Mouse (Mus musculus) T-helper 2 cell (primary cell): ENCODE measurements around the gene Tas2r104.

ENCODE experiments used
- in situ Hi-C: fragments of 300-600 bp; cut with MboI, MseI; formaldehyde crosslinking; loops from one replicate; pipeline ENCODE4 v1.15.1; 2025; ENCODE audit warnings: high pct_unique_total_duplicates

The Tas2r104 gene

GRCm38 (mm10) chr6:131685644-131686043 lies at the start of gene Tas2r104:
TSS of gene Tas2r104 (minus strand) at chr6:131685744.
- in situ Hi-C loops = no loop called here

- in situ Hi-C loops = no loop called here
These were observed 27.3 kb upstream of the Tas2r104 start for GRCm38 (mm10) chr6:131712803-131713202.

DNA sequence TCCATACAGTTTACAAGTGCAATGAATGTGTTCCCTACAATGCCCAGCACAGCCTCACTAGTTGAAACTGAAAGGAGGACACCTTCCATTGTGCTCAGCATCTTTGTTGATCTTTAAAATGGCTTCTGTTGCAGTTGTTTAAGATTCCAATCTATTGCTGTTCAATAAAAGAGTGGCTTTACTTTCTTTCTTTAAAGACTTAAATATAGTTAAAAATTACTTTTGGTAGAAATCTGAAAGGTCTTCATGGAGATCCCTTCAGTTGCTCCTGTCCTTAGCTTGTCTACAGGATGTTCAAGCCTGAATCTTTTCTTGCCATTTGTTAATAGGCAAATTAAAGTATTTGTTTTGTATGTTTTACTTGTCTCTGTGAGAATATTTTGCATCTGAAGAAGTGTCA lies 4.4 kb upstream of the Tas2r104 start, which contains the start of gene Tas2r114:
Gene Tas2r114 (minus strand): TSS at position 101 of the 400 bp plus-strand sequence.
- in situ Hi-C loops = no loop called here

DNA sequence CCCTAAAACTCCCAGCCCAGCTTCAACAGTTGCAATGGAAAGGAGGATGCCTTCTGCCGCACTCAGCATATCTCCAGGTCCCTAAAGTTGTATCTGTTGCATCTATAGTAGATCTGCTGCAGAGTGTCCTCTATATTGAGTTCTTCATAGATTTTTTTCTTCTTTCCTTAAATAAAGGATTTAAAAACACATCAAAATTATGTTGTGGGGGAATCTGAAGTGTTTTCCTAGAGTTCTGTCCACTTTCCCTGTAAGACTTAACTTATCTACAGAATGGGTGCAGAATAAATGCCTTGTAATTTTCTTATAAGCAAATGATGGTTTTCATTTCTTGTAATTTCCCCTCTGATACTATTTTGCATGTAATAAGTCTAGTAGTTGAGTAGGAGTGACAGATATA lies 1.9 kb upstream of the Tas2r104 start, which contains the start of gene Tas2r105:
Gene Tas2r105 (minus strand): TSS at position 101 of the 400 bp plus-strand sequence.
- in situ Hi-C loops = no loop called here

DNA sequence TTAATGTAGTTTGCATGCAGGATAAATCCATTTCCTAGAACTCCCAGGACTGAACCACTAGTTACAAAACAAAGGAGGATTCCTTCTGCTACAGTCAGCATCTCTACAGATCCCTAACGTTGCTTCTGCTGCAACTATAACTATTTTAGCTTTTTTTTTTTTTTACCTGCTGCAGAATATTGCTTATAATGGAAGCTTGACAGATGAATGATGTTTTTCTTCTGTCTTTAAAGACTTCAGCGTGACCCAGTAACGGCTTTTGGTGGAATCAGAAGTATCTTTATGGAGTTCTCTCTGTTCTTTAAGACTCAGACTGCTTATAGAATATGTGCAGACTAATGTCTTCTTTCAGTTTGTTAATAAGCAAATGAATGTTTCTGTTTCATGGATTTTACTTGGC lies 6.8 kb downstream of the Tas2r104 start, which contains the start of gene Tas2r106:
Gene Tas2r106 (minus strand): TSS at position 101 of the 400 bp plus-strand sequence.
- in situ Hi-C loops = no loop called here

- in situ Hi-C loops = no loop called here
These were observed 25.5 kb downstream of the Tas2r104 start, which contains the start of gene Tas2r107 for GRCm38 (mm10) chr6:131660049-131660448. TSS of gene Tas2r107 (minus strand) at chr6:131660149.
